Mouse (Mus musculus) small intestine, adult 2 months (tissue): ENCODE data around the gene Ly86.
A peak's percentile ranks its signal among the peaks of the same experiment; 100 is the strongest.

ENCODE experiments used
- CTCF ChIP-seq: fragments of 200-500 bp; IDR thresholded peaks from 2 replicates; pipeline ENCODE4 v1.5.1; 2012; ENCODE audit warnings: low read depth, mild to moderate bottlenecking, control low read depth, inconsistent platforms, low read length, moderate library complexity, mixed read lengths; ENCODE audit not compliant: insufficient replicate concordance, insufficient read length; ENCODE audit errors: extremely low read depth
- POLR2A ChIP-seq: fragments of 200-500 bp; IDR thresholded peaks from 2 replicates; pipeline ENCODE4 v1.6.1; 2012; ENCODE audit warnings: low read depth, mild to moderate bottlenecking, control low read depth, inconsistent platforms, low read length, moderate library complexity

DNA sequence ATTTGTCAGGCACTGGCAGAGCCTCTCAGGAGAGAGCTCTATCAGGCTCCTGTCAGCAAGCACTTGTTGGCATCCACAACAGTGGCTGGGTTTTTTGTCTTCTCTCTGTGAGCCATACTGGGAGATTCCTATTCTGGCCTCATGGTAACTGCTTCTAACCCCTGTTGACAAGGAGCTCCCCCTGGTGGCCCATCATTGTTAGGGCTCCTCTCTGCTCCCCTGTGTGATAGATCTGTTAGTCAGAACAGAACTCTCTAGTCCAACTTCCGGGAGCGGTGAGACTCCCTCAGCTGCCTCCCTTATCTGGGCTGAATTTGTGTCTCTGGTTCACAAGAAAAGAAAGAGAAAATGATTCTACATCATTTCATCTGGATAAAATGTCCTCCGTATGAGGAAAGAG is 19.5 kb upstream of the Ly86 start:
- TF ChIP-seq CTCF (peak; percentile 64; the same call in 1 of the 2 replicates), POLR2A (no peak)
